8 mouse cellular contexts compared by ENCODE assay signal in the genomic region with DNA sequence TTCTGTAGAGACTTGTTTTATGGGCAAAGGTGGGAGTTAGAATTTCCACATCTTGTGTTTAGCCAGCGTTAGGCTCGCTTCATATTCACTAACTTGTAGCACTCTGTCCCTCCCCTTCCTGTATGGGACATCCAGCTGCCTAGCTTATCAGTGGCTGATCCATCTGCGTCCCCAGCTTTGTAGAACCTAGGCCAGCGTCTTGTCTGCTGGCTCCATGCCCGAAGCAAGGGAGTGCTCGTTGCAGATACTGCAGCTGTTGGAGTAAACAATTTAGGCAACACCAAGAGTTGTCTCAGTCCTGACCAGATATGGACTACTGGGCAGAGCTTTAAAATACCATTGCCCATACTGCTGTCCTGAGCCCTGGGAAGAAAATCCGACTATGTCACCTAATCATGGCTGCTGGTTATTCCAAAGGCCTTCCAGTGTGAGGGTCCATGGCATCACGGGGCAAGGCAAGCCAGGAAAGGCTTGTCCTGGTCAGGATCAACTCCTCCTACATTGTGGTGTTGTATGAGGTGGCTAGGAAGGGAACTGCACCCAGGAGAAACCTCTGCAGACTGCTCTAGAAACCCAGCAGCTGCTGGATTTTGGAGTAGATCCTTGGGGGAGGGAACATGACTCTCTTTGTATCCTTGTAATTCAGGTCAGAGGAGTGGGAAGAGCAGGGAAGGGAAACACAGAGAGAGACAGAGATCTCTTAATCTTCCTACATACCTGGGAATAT.
DNase-seq lines count a peak whose midpoint lies in the region; ATAC-seq lines count a peak whose summit lies in the region.

No protein-coding gene starts in this region.

- DNase-seq in adrenal gland, postnatal 14 days, result peak; percentile 35
- no peak for DNase-seq in adrenal gland, adult 8-10 months
- DNase-seq in embryonic facial prominence, embryonic 14.5 days (ENCODE audit: low spot score), result peak; percentile 55
- DNase-seq in lung, postnatal 14 days, result peak; percentile 71
- DNase-seq in retina, postnatal 1 day, result no peak
- DNase-seq in midbrain, embryonic 14.5 days, result no peak
- no peak for DNase-seq in thymus, postnatal 4 days

- no peaks in the 10 kb centered on the region for H3K27me3 ChIP-seq in embryonic facial prominence, embryonic 14.5 days (replicated peaks; ENCODE audit: control insufficient read depth, insufficient read depth, low read length)
- H3K27me3 ChIP-seq in midbrain, embryonic 14.5 days (ENCODE audit: control insufficient read depth, insufficient read depth, low read length), result no peaks in the 10 kb centered on the region

- H3K9me3 ChIP-seq in embryonic facial prominence, embryonic 14.5 days (ENCODE audit: control insufficient read depth, low read length), result no peaks in the 10 kb centered on the region
- no peaks in the 10 kb centered on the region for H3K9me3 ChIP-seq in midbrain, embryonic 14.5 days (ENCODE audit: control insufficient read depth, low read length)

- H3K4me3 ChIP-seq in embryonic facial prominence, embryonic 14.5 days (ENCODE audit: low read depth, low read length), result no peak overlapping the region
- H3K4me3 ChIP-seq in midbrain, embryonic 14.5 days (replicated peaks; ENCODE audit: low read depth, low read length), result no peak overlapping the region

- H3K36me3 ChIP-seq in embryonic facial prominence, embryonic 14.5 days (ENCODE audit: control insufficient read depth, insufficient read depth, low read length), result no peaks in the 10 kb centered on the region
- H3K36me3 ChIP-seq in midbrain, embryonic 14.5 days (ENCODE audit: control insufficient read depth, insufficient read depth, low read length), result no peaks in the 10 kb centered on the region

- H3K4me2 ChIP-seq in embryonic facial prominence, embryonic 14.5 days (ENCODE audit: low read depth, low read length), result no peak overlapping the region
- no peak overlapping the region for H3K4me2 ChIP-seq in midbrain, embryonic 14.5 days (ENCODE audit: low read length)

- WGBS in embryonic facial prominence, embryonic 14.5 days, result 69% methylated on average over 8 of the region's 8 CpGs
- 84% methylated on average over 8 of the region's 8 CpGs for WGBS in midbrain, embryonic 14.5 days

- ATAC-seq in embryonic facial prominence, embryonic 14.5 days (ENCODE audit: low read depth), result no peak; the same call in 1 of the 2 replicates
- peak; percentile 52 to 66; a peak in 2 of 4 replicates for ATAC-seq in hematopoietic stem cell, adult 5-6 weeks (replicated peaks in 1 of 2; ENCODE audit: insufficient read depth in 1 of 2, low FRiP score in 2 of 2, low TSS enrichment in 1 of 2, low read depth in 1 of 2, poor library complexity in 2 of 2, severe bottlenecking in 2 of 2)
- ATAC-seq in midbrain, embryonic 14.5 days (ENCODE audit: low FRiP score, low TSS enrichment), result no peak

- peaks cover 20% of the 10 kb centered on the region for H3K4me1 ChIP-seq in embryonic facial prominence, embryonic 14.5 days (ENCODE audit: control insufficient read depth, insufficient read depth, low read length)
- no peaks in the 10 kb centered on the region for H3K4me1 ChIP-seq in midbrain, embryonic 14.5 days (ENCODE audit: control insufficient read depth, insufficient read depth, low read length)

- H3K9ac ChIP-seq in embryonic facial prominence, embryonic 14.5 days (ENCODE audit: low read depth, low read length), result no peak overlapping the region
- no peak overlapping the region for H3K9ac ChIP-seq in midbrain, embryonic 14.5 days (replicated peaks; ENCODE audit: low read length)

- no peak overlapping the region for H3K27ac ChIP-seq in embryonic facial prominence, embryonic 14.5 days (replicated peaks; ENCODE audit: low read depth, low read length)
- no peak overlapping the region for H3K27ac ChIP-seq in midbrain, embryonic 14.5 days (replicated peaks; ENCODE audit: low read depth, low read length)

Comparison
In these comparisons a context has a peak if more than half of its experiments do, and no peak if none do; other contexts are left out.
1. DNase-seq: peak in adrenal gland, postnatal 14 days (single experiment), embryonic facial prominence, embryonic 14.5 days (single experiment) and lung, postnatal 14 days (single experiment); none in adrenal gland, adult 8-10 months (single experiment), retina, postnatal 1 day (single experiment), midbrain, embryonic 14.5 days (single experiment) and thymus, postnatal 4 days (single experiment).
2. ATAC-seq: peak in hematopoietic stem cell, adult 5-6 weeks (2 of 2); none in embryonic facial prominence, embryonic 14.5 days (single experiment) and midbrain, embryonic 14.5 days (single experiment).